Mouse (Mus musculus): ENCODE data around the gene Ndufa3. TPM values are rescaled to one million over a fixed set of nuclear protein-coding genes. Genes with fewer than 3 reads are reported as not detected.

The Ndufa3 gene
- polyA plus RNA-seq, 1 experiment, result 87.7 TPM

DNA sequence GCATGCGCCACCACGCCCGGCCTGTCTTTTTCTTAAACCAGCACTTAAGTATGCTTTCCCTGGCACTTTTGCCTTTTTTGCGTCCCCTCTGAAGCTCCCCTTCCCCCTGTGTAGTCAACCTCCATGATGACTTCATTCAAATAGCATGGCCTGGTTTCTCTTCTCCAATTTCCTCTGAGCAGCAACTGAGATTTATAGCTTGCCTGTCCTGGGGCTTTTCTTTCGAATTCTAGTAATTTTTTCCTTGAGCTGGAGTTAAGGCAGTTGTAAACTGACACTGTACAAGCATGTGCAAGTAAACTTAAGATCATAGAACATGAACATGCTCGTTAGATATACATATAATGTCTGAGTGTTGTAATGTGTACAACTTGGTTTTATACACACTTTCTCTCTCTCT lies 9.8 kb upstream of the Ndufa3 start:
- no peak for TF ChIP-seq GATA1 (IDR thresholded peaks at IDR 0.05; ENCODE audit: borderline replicate concordance, low read length)
- no peak for TF ChIP-seq FLI1 (IDR thresholded peaks at IDR 0.05; ENCODE audit: low read length)
- Histone ChIP-seq H3K27me3 (replicated peaks) (no peaks in the 10 kb centered on the region), H3K9me3 (peaks cover 4% of the 10 kb centered on the region), H3K4me1 (peaks cover 61% of the 10 kb centered on the region), H3K4me3 (replicated peaks) (no peak overlapping the region), H3K36me3 (replicated peaks; ENCODE audit: low read length) (peaks cover 3% of the 10 kb centered on the region)

DNA sequence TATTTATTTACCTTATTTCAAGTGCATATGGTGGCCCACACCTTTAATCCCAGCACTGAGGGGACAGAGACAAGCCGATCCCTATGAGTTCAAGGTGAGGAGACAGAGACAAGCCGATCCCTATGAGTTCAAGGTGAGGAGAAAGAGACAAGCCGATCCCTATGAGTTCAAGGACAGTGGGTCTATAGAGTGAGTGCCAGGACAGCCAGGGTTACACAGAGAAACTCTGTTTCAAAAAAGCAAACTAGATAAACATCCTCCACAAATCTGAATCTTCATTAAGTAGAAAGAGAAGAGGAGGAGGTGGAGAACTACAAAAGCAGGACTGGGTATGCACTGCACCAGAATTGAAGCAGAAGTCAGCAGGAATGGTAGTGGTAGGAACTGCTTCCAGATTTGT lies 8.5 kb upstream of the Ndufa3 start:
- peaks cover 3% of the 10 kb centered on the region for H3K36me3 ChIP-seq (replicated peaks; ENCODE audit: low read length)
- TF ChIP-seq GATA1 (IDR thresholded peaks at IDR 0.05; ENCODE audit: borderline replicate concordance, low read length) (no peak), FLI1 (IDR thresholded peaks at IDR 0.05; ENCODE audit: low read length) (no peak)
- H3K4me1 ChIP-seq, result peaks cover 63% of the 10 kb centered on the region
- H3K27me3 ChIP-seq (replicated peaks), result no peaks in the 10 kb centered on the region
- H3K4me3 ChIP-seq (replicated peaks), result no peak overlapping the region
- peaks cover 4% of the 10 kb centered on the region for H3K9me3 ChIP-seq

GRCm38 (mm10) chr7:3609082-3609481 lies 8.1 kb upstream of the Ndufa3 start:
- Histone ChIP-seq H3K36me3 (replicated peaks; ENCODE audit: low read length) (peaks cover 3% of the 10 kb centered on the region), H3K4me1 (peaks cover 64% of the 10 kb centered on the region), H3K27me3 (replicated peaks) (no peaks in the 10 kb centered on the region), H3K4me3 (replicated peaks) (no peak overlapping the region), H3K9me3 (peaks cover 4% of the 10 kb centered on the region)
- no peak for TF ChIP-seq FLI1 (IDR thresholded peaks at IDR 0.05; ENCODE audit: low read length)
- no peak for TF ChIP-seq GATA1 (IDR thresholded peaks at IDR 0.05; ENCODE audit: borderline replicate concordance, low read length)

- TF ChIP-seq FLI1 (IDR thresholded peaks at IDR 0.05; ENCODE audit: low read length) (0 out of 2 replicates have a peak, but pooled peaks have one; percentile 39), GATA1 (IDR thresholded peaks at IDR 0.05; ENCODE audit: borderline replicate concordance, low read length) (no peak)
- peaks cover 4% of the 10 kb centered on the region for H3K9me3 ChIP-seq
- no peaks in the 10 kb centered on the region for H3K27me3 ChIP-seq (replicated peaks)
- H3K36me3 ChIP-seq (replicated peaks; ENCODE audit: low read length), result peaks cover 3% of the 10 kb centered on the region
- H3K4me1 ChIP-seq, result peaks cover 76% of the 10 kb centered on the region
- H3K4me3 ChIP-seq (replicated peaks), result peak overlapping the region; percentile 72
Measured at GRCm38 (mm10) chr7:3610437-3610836, 6.7 kb upstream of the Ndufa3 start.

DNA sequence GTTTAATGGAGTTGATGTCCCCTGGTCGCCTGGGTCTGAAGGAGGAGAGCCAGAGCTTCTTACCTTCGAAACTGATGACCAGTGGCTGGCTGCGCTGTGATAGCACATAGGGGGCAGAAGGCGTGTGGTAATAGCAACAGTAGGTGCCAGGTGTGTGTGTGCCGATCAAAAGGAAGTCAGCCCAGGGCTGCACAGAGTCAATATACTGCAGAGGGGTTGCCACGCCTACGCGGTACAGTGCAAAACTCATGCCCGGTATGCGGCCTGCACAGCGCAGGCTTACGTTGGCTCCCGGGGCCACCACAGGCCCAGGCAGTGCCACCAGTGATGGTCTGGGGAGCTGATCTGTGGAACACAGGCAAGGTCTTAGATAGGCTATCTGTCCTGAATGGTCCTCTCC lies 6.2 kb upstream of the Ndufa3 start:
- H3K4me1 ChIP-seq, result peaks cover 81% of the 10 kb centered on the region
- no peaks in the 10 kb centered on the region for H3K27me3 ChIP-seq (replicated peaks)
- H3K9me3 ChIP-seq, result peaks cover under 1% of the 10 kb centered on the region
- no peaks in the 10 kb centered on the region for H3K36me3 ChIP-seq (replicated peaks; ENCODE audit: low read length)
- TF ChIP-seq GATA1 (IDR thresholded peaks at IDR 0.05; ENCODE audit: borderline replicate concordance, low read length), result no peak
- TF ChIP-seq FLI1 (IDR thresholded peaks at IDR 0.05; ENCODE audit: low read length), result no peak
- H3K4me3 ChIP-seq (replicated peaks), result peak overlapping the region; percentile 72

GRCm38 (mm10) chr7:3614021-3614420 lies 3.2 kb upstream of the Ndufa3 start:
- Histone ChIP-seq H3K36me3 (replicated peaks; ENCODE audit: low read length) (peaks cover 5% of the 10 kb centered on the region), H3K4me3 (replicated peaks) (no peak overlapping the region), H3K9me3 (no peaks in the 10 kb centered on the region), H3K4me1 (peaks cover 88% of the 10 kb centered on the region), H3K27me3 (replicated peaks) (no peaks in the 10 kb centered on the region)
- TF ChIP-seq FLI1 (IDR thresholded peaks at IDR 0.05; ENCODE audit: low read length), result no peak
- no peak for TF ChIP-seq GATA1 (IDR thresholded peaks at IDR 0.05; ENCODE audit: borderline replicate concordance, low read length)

- Histone ChIP-seq H3K27me3 (replicated peaks) (no peaks in the 10 kb centered on the region), H3K4me1 (peaks cover 87% of the 10 kb centered on the region), H3K9me3 (no peaks in the 10 kb centered on the region), H3K36me3 (replicated peaks; ENCODE audit: low read length) (peaks cover 25% of the 10 kb centered on the region), H3K4me3 (replicated peaks) (peak within 1 kb of the TSS; percentile 94)
- TF ChIP-seq FLI1 (IDR thresholded peaks at IDR 0.05; ENCODE audit: low read length) (no peak), GATA1 (IDR thresholded peaks at IDR 0.05; ENCODE audit: borderline replicate concordance, low read length) (no peak)
Measured at GRCm38 (mm10) chr7:3616057-3616388, 1.1 kb upstream of the Ndufa3 start, which contains the start of gene Oscar. Oscar (minus strand) TSS chr7:3616157.

DNA sequence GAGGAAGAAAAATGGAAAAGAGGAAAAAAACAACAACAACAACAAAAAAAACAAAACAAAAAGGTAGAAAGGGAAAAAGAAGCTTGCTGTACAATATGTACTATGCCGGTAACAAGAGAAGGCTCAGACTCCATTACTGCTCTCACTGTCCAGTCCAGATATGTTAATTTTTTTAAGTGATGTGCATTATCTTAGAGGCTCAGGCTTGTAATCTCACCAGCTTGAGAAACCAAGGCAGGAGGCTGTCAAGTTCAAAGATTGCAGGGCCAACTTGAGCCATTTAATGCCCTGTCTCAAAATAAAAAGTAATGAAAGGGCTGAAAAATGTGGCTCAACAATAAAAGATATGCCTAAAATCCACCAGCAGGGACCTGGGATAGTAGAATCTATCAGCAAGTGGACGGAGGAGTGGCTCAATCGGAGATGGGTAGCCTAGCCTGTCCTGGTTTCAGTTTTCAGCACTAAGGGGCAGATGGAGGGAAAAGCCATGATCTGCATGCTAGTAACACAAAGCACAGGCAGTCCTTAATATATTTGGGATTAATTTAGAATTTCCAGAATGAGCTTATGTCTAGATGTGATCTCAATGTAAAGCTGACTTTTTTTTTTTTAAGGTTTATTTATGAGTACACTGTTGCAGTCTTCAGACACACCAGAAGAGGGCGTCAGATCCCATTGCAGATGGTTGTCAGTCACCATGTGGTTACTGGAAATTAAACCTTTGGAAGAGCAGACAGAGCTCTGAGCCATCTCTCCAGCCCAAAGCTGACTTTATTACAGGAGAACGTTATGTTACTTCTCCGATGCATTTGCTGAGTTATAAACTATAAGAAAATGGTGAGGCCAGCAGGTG lies 558 bp upstream of the Ndufa3 start:
- no peaks in the 10 kb centered on the region for H3K9me3 ChIP-seq
- H3K4me3 ChIP-seq (replicated peaks), result peak overlapping the region; percentile 94
- H3K4me1 ChIP-seq, result peaks cover 81% of the 10 kb centered on the region
- H3K27me3 ChIP-seq (replicated peaks), result no peaks in the 10 kb centered on the region
- TF ChIP-seq GATA1 (IDR thresholded peaks at IDR 0.05; ENCODE audit: borderline replicate concordance, low read length), result no peak
- TF ChIP-seq FLI1 (IDR thresholded peaks at IDR 0.05; ENCODE audit: low read length), result no peak
- peaks cover 31% of the 10 kb centered on the region for H3K36me3 ChIP-seq (replicated peaks; ENCODE audit: low read length)

GRCm38 (mm10) chr7:3629030-3629429 lies 11.9 kb downstream of the Ndufa3 start:
- H3K4me1 ChIP-seq, result peaks cover 82% of the 10 kb centered on the region
- no peak for TF ChIP-seq GATA1 (IDR thresholded peaks at IDR 0.05; ENCODE audit: borderline replicate concordance, low read length)
- TF ChIP-seq FLI1 (IDR thresholded peaks at IDR 0.05; ENCODE audit: low read length), result no peak
- no peaks in the 10 kb centered on the region for H3K9me3 ChIP-seq
- H3K4me3 ChIP-seq (replicated peaks), result peak overlapping the region; percentile 93
- peaks cover 76% of the 10 kb centered on the region for H3K36me3 ChIP-seq (replicated peaks; ENCODE audit: low read length)
- no peaks in the 10 kb centered on the region for H3K27me3 ChIP-seq (replicated peaks)

All from megakaryocyte, embryonic 14.5 days (primary cell).